Mouse (Mus musculus) gastrocnemius, postnatal 36 days (tissue): ENCODE results near the gene Ccdc138. TPM values are rescaled to one million over a fixed set of nuclear protein-coding genes. Genes with fewer than 3 reads are reported as not detected.
"Not testable (repeated sequence)": the region's sequence is repeated elsewhere in the genome, so short reads cannot be mapped to it uniquely, and the experiment has no call there.

Experiments
- DNase-seq, 2 experiments: peaks; one replicate each; pipeline ENCODE4 v3.0.0; 2022
- intact Hi-C: fragments of 180-260 bp; cut with DNase I; formaldehyde crosslinking; loops from one replicate; pipeline ENCODE4 v1.15.1; 2025
- long read RNA-seq, 2 experiments: library from polyadenylated mRNA; stranded (forward); transcript quantifications; one replicate each; pipeline ENCODE4 v2.0.0; 2021
- total RNA-seq, 2 experiments: library from RNA; stranded (reverse); gene quantifications; 2 replicates each; pipeline ENCODE4 v1.2.3; 2021

The Ccdc138 gene
- under 1 TPM; 0.37 to 0.41 TPM for total RNA-seq
- long read RNA-seq, experiment 1, partial matches to known transcripts, result 0 of 1 reads
- long read RNA-seq, experiment 1, other reads (novel, unspliced or antisense), result 1 of 1 reads
- long read RNA-seq, experiment 2, result 0 reads

DNA sequence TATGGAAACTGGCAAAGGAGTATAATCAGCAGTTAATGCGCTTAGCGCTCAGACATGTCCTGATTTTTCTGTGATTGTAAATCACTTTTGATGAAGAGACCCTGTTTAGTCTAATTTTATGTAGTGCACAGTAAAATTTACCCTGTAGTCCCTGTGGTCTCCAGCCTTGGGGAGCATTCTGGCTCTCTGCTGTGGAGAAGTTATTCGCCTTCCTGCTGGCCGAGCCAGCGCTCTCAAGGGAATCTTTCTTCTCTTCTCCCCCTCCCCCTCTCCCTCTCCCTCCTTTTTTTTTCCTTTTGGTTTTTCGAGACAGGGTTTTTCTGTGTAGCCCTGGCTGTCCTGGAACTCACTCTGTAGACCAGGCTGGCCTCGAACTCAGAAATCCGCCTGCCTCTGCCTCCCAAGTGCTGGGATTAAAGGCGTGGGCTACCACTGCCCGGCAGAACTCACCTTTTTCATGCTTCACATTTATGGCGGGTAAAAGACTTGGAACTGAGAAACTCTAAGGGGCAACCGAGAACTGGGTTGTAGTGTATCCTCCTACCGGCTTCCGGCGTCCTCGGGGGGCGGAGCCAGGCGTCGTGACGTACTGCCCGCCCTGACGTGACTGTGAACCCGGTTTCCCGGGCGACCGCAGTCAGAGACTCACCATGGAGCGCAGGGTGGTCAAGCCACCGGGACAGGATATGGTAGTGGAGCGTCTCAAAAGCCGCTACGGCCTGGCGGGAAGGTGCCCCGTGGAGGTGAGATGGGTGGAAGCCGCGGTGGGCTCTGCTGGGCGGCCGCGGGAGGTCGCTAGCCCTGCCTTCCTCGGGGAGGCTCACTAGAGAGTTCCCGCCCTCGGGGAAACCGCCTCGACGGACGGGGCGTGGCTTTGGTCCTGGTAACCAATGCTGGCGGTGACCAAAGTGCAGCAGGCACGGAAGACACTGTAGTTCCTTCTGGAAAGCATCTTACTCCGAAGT lies at the start of gene Ccdc138:
Gene Ccdc138, plus strand, starts transcription at position 629 of the 965 bp plus-strand sequence.
- DNase-seq, result peak; percentile 88 to 93
- intact Hi-C loops, result no loop called here

GRCm38 (mm10) chr10:58451575-58451974 lies 46.2 kb upstream of the Ccdc138 start:
- intact Hi-C loops, result loop anchor here (5.0 to 10.0 kb wide), 2 partner anchors 36 to 167 kb away; no protein-coding TSS in a partner anchor
- no peak for DNase-seq

- intact Hi-C loops, result loop anchor here (5.0 to 10.0 kb wide), 2 partner anchors 35 to 167 kb away; no protein-coding TSS in a partner anchor
- DNase-seq, result no peak
These were observed 45.6 kb upstream of the Ccdc138 start for GRCm38 (mm10) chr10:58452185-58452584.

DNA sequence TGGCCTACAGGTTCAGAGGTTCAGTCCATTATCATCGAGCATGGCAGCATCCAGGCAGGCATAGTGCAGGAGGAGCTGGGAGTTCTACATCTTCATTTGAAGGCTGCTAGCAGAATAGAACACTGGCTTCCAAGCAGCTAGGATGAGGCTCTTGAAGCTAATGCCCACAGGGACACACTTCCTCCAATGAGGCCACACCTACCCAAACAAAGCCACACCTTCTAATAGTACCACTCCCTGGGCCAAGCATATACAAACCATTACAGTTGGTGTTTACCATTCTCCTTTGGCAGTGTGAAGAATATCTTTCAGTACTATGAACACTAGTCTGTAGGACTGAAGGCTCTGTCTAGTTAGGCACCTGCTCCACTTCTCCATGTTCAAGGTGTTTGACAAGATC lies 37.9 kb upstream of the Ccdc138 start:
- intact Hi-C loops, result loop anchor here (10.0 kb wide), 1 partner anchor 175 kb away; no protein-coding TSS in a partner anchor
- no peak for DNase-seq

- DNase-seq, result no peak
- intact Hi-C loops, result no loop called here
These were observed 20.5 kb upstream of the Ccdc138 start for GRCm38 (mm10) chr10:58477086-58477755.

DNA sequence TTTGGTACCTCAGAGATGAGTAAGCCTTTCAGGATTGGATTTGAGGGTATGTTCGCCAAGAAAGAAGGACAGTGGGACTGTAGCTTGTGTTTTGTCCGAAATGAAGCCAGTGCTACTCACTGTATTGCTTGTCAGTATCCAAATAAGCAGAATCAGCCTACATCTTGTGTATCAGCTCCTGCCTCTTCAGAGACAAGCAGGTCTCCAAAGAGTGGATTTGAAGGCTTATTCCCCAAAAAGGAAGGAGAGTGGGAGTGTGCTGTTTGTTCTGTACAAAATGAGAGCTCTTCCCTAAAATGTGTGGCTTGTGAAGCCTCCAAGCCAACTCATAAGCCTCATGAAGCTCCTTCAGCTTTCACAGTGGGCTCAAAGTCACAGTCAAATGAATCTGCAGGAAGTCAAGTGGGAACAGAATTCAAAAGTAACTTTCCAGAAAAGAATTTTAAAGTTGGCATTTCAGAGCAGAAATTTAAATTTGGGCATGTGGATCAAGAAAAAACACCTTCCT lies 19.6 kb upstream of the Ccdc138 start:
- intact Hi-C loops, result no loop called here
- DNase-seq, result no peak

- intact Hi-C loops, result no loop called here
- no peak for DNase-seq
These were observed 17.7 kb upstream of the Ccdc138 start for GRCm38 (mm10) chr10:58479954-58480490.

GRCm38 (mm10) chr10:58491031-58491430 lies 6.7 kb upstream of the Ccdc138 start:
- DNase-seq, result no peak
- intact Hi-C loops, result no loop called here

DNA sequence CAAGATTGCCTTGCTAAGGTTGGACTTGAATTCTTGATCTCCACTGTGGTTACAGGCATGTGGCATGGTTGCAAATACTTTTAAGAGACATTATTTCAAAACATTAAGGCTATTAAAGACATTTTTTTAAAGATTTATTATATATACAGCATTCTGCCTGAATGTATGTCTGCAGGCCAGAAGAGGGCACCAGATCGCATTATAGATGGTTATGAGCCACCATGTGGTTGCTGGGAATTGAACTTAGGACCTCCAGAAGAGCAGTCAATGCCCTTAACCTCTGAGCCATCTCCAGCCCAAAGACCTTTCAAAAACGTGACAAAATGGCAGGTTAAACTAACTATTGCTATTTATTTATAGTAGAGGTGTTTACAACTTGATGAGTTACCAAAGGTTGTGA lies 2.1 kb upstream of the Ccdc138 start:
- intact Hi-C loops, result no loop called here
- DNase-seq, result no peak

DNA sequence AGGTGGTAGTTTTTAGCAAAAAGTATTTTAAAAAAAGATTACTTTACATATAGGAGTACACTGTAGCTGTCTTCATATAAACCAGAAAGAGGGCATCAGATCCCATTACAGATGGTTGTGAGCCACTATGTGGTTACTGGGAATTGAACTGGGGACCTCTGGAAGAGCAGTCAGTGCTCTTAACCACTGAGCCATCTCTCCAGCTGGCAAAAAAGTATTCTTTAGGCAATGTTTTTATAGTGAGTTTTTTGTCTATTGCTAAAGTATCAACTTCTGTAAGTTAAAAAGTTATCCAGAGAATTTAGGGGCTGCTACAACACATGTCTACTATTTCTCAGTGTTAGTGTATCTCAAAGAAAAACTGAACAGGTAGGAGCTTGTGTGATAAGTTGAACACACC lies 1.0 kb upstream of the Ccdc138 start:
- intact Hi-C loops, result no loop called here
- DNase-seq, result no peak

DNA sequence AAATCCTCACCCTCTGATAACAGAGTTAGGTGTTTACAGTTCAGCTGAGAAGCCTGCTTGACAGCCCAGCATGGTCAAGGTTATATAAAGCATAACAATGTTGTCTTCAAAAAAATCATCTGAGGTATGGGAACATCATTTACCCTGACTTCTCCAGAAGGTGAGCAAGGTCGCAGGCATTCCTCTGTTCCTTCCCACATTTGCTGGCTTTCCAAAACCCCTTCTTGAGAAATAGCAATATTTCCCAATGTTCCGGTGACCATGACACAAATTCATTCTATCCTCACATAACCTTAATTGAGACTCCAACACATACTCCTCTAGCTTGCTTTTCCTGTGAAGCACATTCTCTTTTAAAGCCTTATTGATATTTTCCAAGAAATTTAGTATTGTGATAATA lies 768 bp downstream of the Ccdc138 start:
- no peak for DNase-seq
- intact Hi-C loops, result no loop called here

DNA sequence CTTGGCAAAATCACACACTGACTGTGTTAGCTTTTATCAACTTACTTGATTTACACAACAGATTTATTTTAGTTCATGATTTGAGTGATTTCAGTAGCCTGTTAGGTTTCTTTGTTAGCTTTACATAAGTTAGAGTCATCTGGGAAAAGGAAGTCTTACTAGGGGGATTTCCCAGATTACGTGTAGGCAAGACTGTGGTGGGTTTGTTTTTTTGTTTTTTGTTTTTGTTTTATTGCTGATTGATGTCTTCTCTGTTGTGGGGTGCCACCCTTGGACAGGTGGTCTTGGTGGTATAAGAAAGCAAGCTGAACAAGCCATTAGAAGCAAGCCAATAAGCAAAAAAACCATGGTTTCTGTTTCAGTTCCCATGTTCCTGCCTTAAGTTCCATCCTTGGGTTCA lies 31.6 kb downstream of the Ccdc138 start:
- intact Hi-C loops, result no loop called here
- DNase-seq, result no peak

GRCm38 (mm10) chr10:58530896-58531790 lies 33.4 kb downstream of the Ccdc138 start:
- no peak for DNase-seq
- intact Hi-C loops, result no loop called here

DNA sequence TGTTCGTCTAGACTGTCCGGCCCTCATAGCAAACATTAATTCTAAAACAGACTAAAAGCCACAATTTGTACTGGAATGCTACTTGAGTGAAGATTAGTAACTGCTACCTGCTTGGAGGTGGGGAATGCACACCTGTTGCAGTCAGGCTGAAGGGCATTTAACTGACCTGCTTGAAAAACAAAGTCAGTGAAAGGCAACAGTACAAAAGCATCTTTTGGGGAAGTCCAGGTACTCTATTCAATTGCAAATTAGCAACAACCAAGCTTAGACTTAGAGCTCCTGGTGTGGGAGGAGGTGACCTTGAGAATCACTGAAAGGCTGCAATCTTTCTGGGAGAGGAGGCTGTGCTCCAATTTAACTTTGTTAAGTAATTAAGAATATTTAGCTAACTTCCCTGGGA lies 34.4 kb downstream of the Ccdc138 start:
- intact Hi-C loops, result no loop called here
- DNase-seq, result no peak

DNA sequence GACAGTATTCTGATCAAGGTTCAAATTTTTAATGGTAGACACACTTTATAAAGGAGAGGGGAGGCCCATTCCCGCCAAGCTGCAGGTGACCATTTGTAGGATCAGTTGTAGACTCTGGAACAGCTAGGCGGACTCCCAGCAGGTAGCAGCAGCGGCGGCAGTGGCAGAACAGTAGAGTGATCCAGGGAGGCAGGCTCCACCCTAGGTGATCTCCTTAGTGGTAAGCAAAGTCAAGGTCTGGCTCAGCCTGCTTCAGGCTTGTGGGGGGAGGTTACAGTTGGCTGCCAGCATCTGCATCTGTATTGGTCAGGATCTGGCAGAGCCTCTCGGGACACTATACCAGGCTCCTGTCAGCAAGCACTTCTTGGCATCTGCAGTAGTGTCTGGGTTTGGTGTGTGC lies 38.5 kb downstream of the Ccdc138 start:
- intact Hi-C loops, DNase-seq: not testable (repeated sequence)

- DNase-seq, result no peak
- intact Hi-C loops, result no loop called here
These were observed 42.9 kb downstream of the Ccdc138 start for GRCm38 (mm10) chr10:58540613-58541012.

- intact Hi-C loops, result no loop called here
- no peak for DNase-seq
These were observed 51.0 kb downstream of the Ccdc138 start for GRCm38 (mm10) chr10:58548739-58549138.

- no peak for DNase-seq
- intact Hi-C loops, result no loop called here
These were observed 57.1 kb downstream of the Ccdc138 start for GRCm38 (mm10) chr10:58554693-58555387.

- DNase-seq, result peak in 1 of 2 experiments; percentile 21
These were observed 61.4 kb downstream of the Ccdc138 start for GRCm38 (mm10) chr10:58559098-58559497.

More at GRCm38 (mm10) chr10:58559098-58559497, 61.4 kb downstream of the Ccdc138 start:
- intact Hi-C loops, result no loop called here
